Mouse (Mus musculus): ENCODE data around the gene Men1. TPM values are rescaled to one million over a fixed set of nuclear protein-coding genes. Genes with fewer than 3 reads are reported as not detected.

The Men1 gene
- polyA plus RNA-seq, 1 experiment, result 40.4 TPM

- no peak for DNase-seq (ENCODE audit: low read depth)
These were observed 29.5 kb downstream of the Men1 start for GRCm38 (mm10) chr19:6364317-6364725.

GRCm38 (mm10) chr19:6364842-6365241 is 30.1 kb downstream of the Men1 start:
- no peak for DNase-seq (ENCODE audit: low read depth)

- DNase-seq (ENCODE audit: low read depth), result no peak
These were observed 35.4 kb downstream of the Men1 start for GRCm38 (mm10) chr19:6370175-6370574.

GRCm38 (mm10) chr19:6372433-6372832 is 37.7 kb downstream of the Men1 start:
- DNase-seq (ENCODE audit: low read depth), result no peak

- no peak for DNase-seq (ENCODE audit: low read depth)
These were observed 39.0 kb downstream of the Men1 start for GRCm38 (mm10) chr19:6373539-6374400.

- DNase-seq (ENCODE audit: low read depth), result no peak
These were observed 39.8 kb downstream of the Men1 start for GRCm38 (mm10) chr19:6374571-6374970.

- no peak for DNase-seq (ENCODE audit: low read depth)
These were observed 40.9 kb downstream of the Men1 start for GRCm38 (mm10) chr19:6375423-6376254.

GRCm38 (mm10) chr19:6376255-6376564 is 41.4 kb downstream of the Men1 start:
- no peak for DNase-seq (ENCODE audit: low read depth)

- no peak for DNase-seq (ENCODE audit: low read depth)
These were observed 41.9 kb downstream of the Men1 start for GRCm38 (mm10) chr19:6376643-6377042.

- no peak for DNase-seq (ENCODE audit: low read depth)
These were observed 42.7 kb downstream of the Men1 start for GRCm38 (mm10) chr19:6377327-6378040.

GRCm38 (mm10) chr19:6380411-6381166 is 45.8 kb downstream of the Men1 start:
- no peak for DNase-seq (ENCODE audit: low read depth)

GRCm38 (mm10) chr19:6381238-6381637 is 46.5 kb downstream of the Men1 start:
- DNase-seq (ENCODE audit: low read depth), result no peak

- no peak for DNase-seq (ENCODE audit: low read depth)
These were observed 47.6 kb downstream of the Men1 start for GRCm38 (mm10) chr19:6382323-6382924.

GRCm38 (mm10) chr19:6383470-6383869 is 48.7 kb downstream of the Men1 start:
- DNase-seq (ENCODE audit: low read depth), result no peak

GRCm38 (mm10) chr19:6384128-6384527 is 49.3 kb downstream of the Men1 start, which contains the start of gene Pygm:
TSS of gene Pygm (plus strand) at chr19:6384399.
- DNase-seq (ENCODE audit: low read depth), result no peak

GRCm38 (mm10) chr19:6384954-6385353 is 50.2 kb downstream of the Men1 start:
- no peak for DNase-seq (ENCODE audit: low read depth)

- DNase-seq (ENCODE audit: low read depth), result no peak
These were observed 50.6 kb downstream of the Men1 start for GRCm38 (mm10) chr19:6385419-6385818.

- DNase-seq (ENCODE audit: low read depth), result no peak
These were observed 51.0 kb downstream of the Men1 start for GRCm38 (mm10) chr19:6385821-6386220.

GRCm38 (mm10) chr19:6386234-6386633 is 51.5 kb downstream of the Men1 start:
- no peak for DNase-seq (ENCODE audit: low read depth)

GRCm38 (mm10) chr19:6388006-6388405 is 53.2 kb downstream of the Men1 start:
- DNase-seq (ENCODE audit: low read depth), result no peak

GRCm38 (mm10) chr19:6389803-6390202 is 55.0 kb downstream of the Men1 start:
- no peak for DNase-seq (ENCODE audit: low read depth)
